Mouse (Mus musculus) heart, postnatal 0 days (tissue): ENCODE measurements around the gene Fbxo34. TPM values are rescaled to one million over a fixed set of nuclear protein-coding genes. Genes with fewer than 3 reads are reported as not detected.
A peak's percentile ranks its signal among the peaks of the same experiment; 100 is the strongest.

Source experiments
- ATAC-seq: fragments of 200-750 bp; cut with Nextera tagmentation; 2 replicates; pipeline ENCODE4 v1.8.0; 2017; ENCODE audit warnings: low read depth, moderate number of reproducible peaks, moderate library complexity; ENCODE audit not compliant: insufficient read depth
- DNase-seq: peaks from one replicate; pipeline ENCODE4 v3.0.0-alpha.2; 2016; ENCODE audit warnings: low spot score
- H3K27ac ChIP-seq: fragments of 300-500 bp; sonication (generic); 2 replicates; pipeline ENCODE4 v1.5.1; 2014; ENCODE audit warnings: low read depth, mild to moderate bottlenecking
- H3K27me3 ChIP-seq: fragments of 300-500 bp; sonication (generic); 2 replicates; pipeline ENCODE4 v1.6.1; 2014; ENCODE audit warnings: low read length, mixed read lengths; ENCODE audit not compliant: control insufficient read depth, insufficient read depth
- H3K36me3 ChIP-seq: fragments of 300-500 bp; sonication (generic); replicated peaks from 2 replicates; pipeline ENCODE4 v1.6.1; 2014; ENCODE audit warnings: low read length, mixed read lengths; ENCODE audit not compliant: control insufficient read depth, insufficient read depth
- H3K4me1 ChIP-seq: fragments of 300-500 bp; sonication (generic); 2 replicates; pipeline ENCODE4 v1.6.1; 2014; ENCODE audit warnings: antibody characterized with exemption; ENCODE audit not compliant: control insufficient read depth, insufficient read depth
- H3K4me2 ChIP-seq: fragments of 300-500 bp; sonication (generic); 2 replicates; pipeline ENCODE4 v1.6.1; 2014; ENCODE audit warnings: low read depth, mild to moderate bottlenecking, low read length, moderate library complexity
- H3K4me3 ChIP-seq: fragments of 300-500 bp; sonication (generic); 2 replicates; pipeline ENCODE4 v1.5.1; 2014; ENCODE audit warnings: low read depth, low read length
- H3K9ac ChIP-seq: fragments of 300-500 bp; sonication (generic); replicated peaks from 2 replicates; pipeline ENCODE4 v1.6.1; 2014; ENCODE audit warnings: low read depth, low read length, mixed read lengths
- H3K9me3 ChIP-seq: fragments of 300-500 bp; sonication (generic); replicated peaks from 2 replicates; pipeline ENCODE4 v1.6.1; 2016; ENCODE audit warnings: low read length; ENCODE audit not compliant: control insufficient read depth
- CTCF ChIP-seq: IDR thresholded peaks from 2 replicates; pipeline ENCODE4 v1.5.1; 2016; ENCODE audit warnings: antibody characterized with exemption, control low read depth, low read depth
- EP300 ChIP-seq: IDR thresholded peaks from 2 replicates; pipeline ENCODE4 v1.6.1; 2016; ENCODE audit warnings: antibody characterized with exemption, low read depth
- WGBS: fragments of 180-500 bp; shearing (Covaris S2); extraction: QIAGEN DNeasy Blood & Tissue Kit; methylation state at CpG from one replicate; pipeline ENCODE4 v1.1.7; 2014; 5-methylcytosine and 5-hydroxymethylcytosine counted together
- polyA plus RNA-seq: library from polyadenylated mRNA; unstranded; fragments of >200 nt; fragmentation: Nextera tagmentation; extraction: Ambion mirVana; gene quantifications from 2 replicates; pipeline ENCODE4 v1.2.1, GENCODE M21; 2015
- total RNA-seq: library from RNA; depleted of rRNA; stranded (reverse); fragments of >200 nt; gene quantifications from 2 replicates; pipeline ENCODE4 v1.2.3, GENCODE M21; 2014; ENCODE audit warnings: low replicate concordance

Gene Fbxo34
- total and polyA plus RNA-seq, 2 experiments from 2014 or later: 9.9 to 12.8 TPM

- Histone ChIP-seq H3K4me1 (no peaks in the 10 kb centered on the region), H3K27me3 (no peaks in the 10 kb centered on the region), H3K9me3 (no peaks in the 10 kb centered on the region), H3K27ac (no peak overlapping the region), H3K4me3 (no peak overlapping the region), H3K4me2 (no peak overlapping the region), H3K9ac (no peak overlapping the region), H3K36me3 (no peaks in the 10 kb centered on the region)
- TF ChIP-seq CTCF (no peak), EP300 (no peak)
- DNase-seq (no peak), ATAC-seq (no peak)
- 67% methylated on average over 9 of the region's 9 CpGs for WGBS
Measured at GRCm38 (mm10) chr14:47462877-47463460, 12.7 kb downstream of the Fbxo34 start.

GRCm38 (mm10) chr14:47464426-47464825 is 14.2 kb downstream of the Fbxo34 start:
- no peak overlapping the region for H3K27ac ChIP-seq
- H3K4me3 ChIP-seq: no peak overlapping the region
- ATAC-seq: no peak
- no peak for TF ChIP-seq EP300
- TF ChIP-seq CTCF: no peak
- H3K4me2 ChIP-seq: no peak overlapping the region
- WGBS: 71% methylated on average over 10 of the region's 10 CpGs
- no peak overlapping the region for H3K9ac ChIP-seq
- H3K4me1 ChIP-seq: no peaks in the 10 kb centered on the region
- H3K27me3 ChIP-seq: no peaks in the 10 kb centered on the region
- no peaks in the 10 kb centered on the region for H3K36me3 ChIP-seq
- H3K9me3 ChIP-seq: no peaks in the 10 kb centered on the region
- DNase-seq: no peak

- H3K9ac ChIP-seq: no peak overlapping the region
- DNase-seq (no peak), ATAC-seq (no peak)
- no peak overlapping the region for H3K4me2 ChIP-seq
- no peaks in the 10 kb centered on the region for H3K4me1 ChIP-seq
- TF ChIP-seq CTCF (no peak), EP300 (no peak)
- H3K36me3 ChIP-seq: no peaks in the 10 kb centered on the region
- WGBS: 41% methylated on average over 7 of the region's 7 CpGs
- H3K4me3 ChIP-seq: no peak overlapping the region
- H3K27me3 ChIP-seq: no peaks in the 10 kb centered on the region
- H3K9me3 ChIP-seq: no peaks in the 10 kb centered on the region
- H3K27ac ChIP-seq: no peak overlapping the region
Measured at GRCm38 (mm10) chr14:47465468-47466175, 15.4 kb downstream of the Fbxo34 start.

- Histone ChIP-seq H3K4me1 (0 out of 2 replicates have a peak, but pooled peaks cover 5% of the 10 kb centered on the region), H3K4me3 (peak overlapping the region; percentile 88), H3K9ac (peak overlapping the region; percentile 93), H3K27me3 (no peaks in the 10 kb centered on the region), H3K4me2 (peak overlapping the region; percentile 75), H3K36me3 (no peaks in the 10 kb centered on the region), H3K27ac (peak overlapping the region; percentile 86), H3K9me3 (no peaks in the 10 kb centered on the region)
- DNase-seq (peak; percentile 90), ATAC-seq (peak; percentile 94)
- under 1% methylated on average over 34 of the region's 40 CpGs for WGBS
- TF ChIP-seq EP300 (no peak), CTCF (peak; percentile 91)
Measured at GRCm38 (mm10) chr14:47472359-47472742, 22.1 kb downstream of the Fbxo34 start.

- Histone ChIP-seq H3K27me3 (no peaks in the 10 kb centered on the region), H3K4me3 (peak overlapping the region; percentile 88), H3K9me3 (no peaks in the 10 kb centered on the region), H3K4me1 (0 out of 2 replicates have a peak, but pooled peaks cover 5% of the 10 kb centered on the region), H3K9ac (peak overlapping the region; percentile 93), H3K36me3 (no peaks in the 10 kb centered on the region), H3K27ac (peak overlapping the region; percentile 86), H3K4me2 (peak overlapping the region; percentile 75)
- TF ChIP-seq CTCF (no peak), EP300 (no peak)
- peak; percentile 74 for ATAC-seq
- WGBS: under 1% methylated on average over 41 of the region's 69 CpGs
- DNase-seq: peak; percentile 44
Measured at GRCm38 (mm10) chr14:47472743-47473546, 22.7 kb downstream of the Fbxo34 start.
